Mouse (Mus musculus) forebrain, embryonic 10.5 days (tissue): Measurements from ENCODE around the gene 4930595D18Rik. TPM values are rescaled to one million over a fixed set of nuclear protein-coding genes. Genes with fewer than 3 reads are reported as not detected.

Source experiments
- DNase-seq: peaks from one replicate; pipeline ENCODE4 v3.0.0-alpha.2; 2017; ENCODE audit warnings: low spot score; ENCODE audit errors: extremely low spot score
- H3K27ac ChIP-seq: fragments of 300-500 bp; sonication (generic); 2 replicates; pipeline ENCODE4 v1.5.1; 2016; ENCODE audit warnings: mild to moderate bottlenecking
- H3K27me3 ChIP-seq: fragments of 300-500 bp; sonication (generic); 2 replicates; pipeline ENCODE4 v1.6.1; 2016; ENCODE audit warnings: mild to moderate bottlenecking; ENCODE audit not compliant: poor library complexity, severe bottlenecking
- H3K36me3 ChIP-seq: fragments of 300-500 bp; sonication (generic); replicated peaks from 2 replicates; pipeline ENCODE4 v1.6.1; 2016; ENCODE audit warnings: mild to moderate bottlenecking, moderate library complexity
- H3K4me1 ChIP-seq: fragments of 300-500 bp; sonication (generic); 2 replicates; pipeline ENCODE4 v1.6.1; 2016
- H3K4me3 ChIP-seq: fragments of 300-500 bp; sonication (generic); 2 replicates; pipeline ENCODE4 v1.5.1; 2016; ENCODE audit warnings: mild to moderate bottlenecking, moderate library complexity
- H3K9me3 ChIP-seq: fragments of 300-500 bp; sonication (generic); 2 replicates; pipeline ENCODE4 v1.6.1; 2016; ENCODE audit warnings: mild to moderate bottlenecking, moderate library complexity
- WGBS: fragments of 180-500 bp; shearing (Covaris S2); methylation state at CpG from one replicate; pipeline ENCODE4 v1.1.7; 2016; 5-methylcytosine and 5-hydroxymethylcytosine counted together
- polyA plus RNA-seq: library from polyadenylated mRNA; unstranded; fragments of >200 nt; fragmentation: Nextera tagmentation; extraction: Ambion mirVana; gene quantifications from 2 replicates; pipeline ENCODE4 v1.2.1, GENCODE M21; 2016

Gene 4930595D18Rik
- polyA plus RNA-seq, 1 experiment from 2014 or later, result not detected

DNA sequence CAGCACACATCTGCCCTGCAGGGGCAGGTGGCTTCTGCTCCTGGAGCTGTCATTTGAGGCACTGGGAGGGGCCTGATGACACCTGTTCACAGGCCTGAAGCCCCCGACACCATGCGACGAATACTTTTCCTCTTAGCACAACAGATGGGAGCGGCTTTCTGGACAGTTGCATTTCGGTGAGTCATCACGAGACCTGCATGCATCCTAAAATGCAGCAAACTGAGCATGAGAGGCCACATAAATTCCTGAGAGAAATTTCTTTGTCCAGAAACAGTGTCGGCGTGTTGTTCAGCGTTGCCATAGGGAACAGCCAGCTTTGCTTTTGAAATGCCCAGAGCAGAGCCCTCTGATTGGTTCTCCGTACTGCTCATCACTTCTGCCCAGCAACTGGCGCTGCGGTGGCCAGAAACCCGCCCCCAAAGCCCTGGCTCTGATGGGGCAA is 20.0 kb downstream of the 4930595D18Rik start:
- Histone ChIP-seq H3K27me3 (no peaks in the 10 kb centered on the region), H3K4me1 (peaks cover 64% of the 10 kb centered on the region), H3K4me3 (peak overlapping the region; percentile 49), H3K36me3 (no peaks in the 10 kb centered on the region), H3K9me3 (no peaks in the 10 kb centered on the region), H3K27ac (peak overlapping the region; percentile 94)
- DNase-seq, result peak; percentile 90
- 4% methylated on average over 13 of the region's 13 CpGs for WGBS

DNA sequence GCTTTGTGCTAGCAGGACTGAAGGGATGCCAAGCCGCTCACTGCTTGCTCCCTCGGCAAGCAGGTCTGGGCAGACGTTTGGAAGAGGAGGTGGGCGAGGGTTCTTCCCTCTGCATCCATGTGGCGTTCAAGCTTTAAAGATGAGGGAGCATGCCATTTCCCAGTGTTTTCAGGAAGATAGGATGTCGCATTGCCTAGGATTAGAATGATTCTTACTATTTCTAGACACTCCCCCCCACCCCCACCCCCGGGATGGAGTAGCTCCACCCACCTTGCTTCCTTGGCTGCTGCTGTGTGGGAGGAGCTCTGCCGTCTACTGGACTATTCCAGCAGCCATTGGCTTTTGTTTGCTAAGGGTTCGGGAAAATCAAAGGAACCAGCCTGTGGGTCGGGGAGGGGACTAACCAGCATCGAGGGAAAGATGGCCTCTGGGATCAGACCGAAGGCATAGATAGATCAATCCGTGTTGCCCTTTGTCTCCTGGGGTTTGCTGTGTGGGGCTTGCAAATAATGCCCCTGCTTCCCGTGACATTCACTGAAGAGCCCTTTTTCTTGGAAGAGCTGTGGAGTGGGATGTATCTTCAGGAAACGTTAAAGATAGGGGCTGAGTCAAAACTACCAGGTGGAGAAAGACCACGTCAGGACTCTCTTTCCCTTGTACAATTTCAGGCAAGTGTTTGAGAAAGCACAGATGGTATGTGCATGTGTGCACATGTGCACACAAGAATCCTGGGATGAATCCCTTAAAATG is 21.8 kb downstream of the 4930595D18Rik start:
- 10% methylated on average over 16 of the region's 16 CpGs for WGBS
- Histone ChIP-seq H3K4me1 (peaks cover 52% of the 10 kb centered on the region), H3K27ac (peak overlapping the region; percentile 94)

DNA sequence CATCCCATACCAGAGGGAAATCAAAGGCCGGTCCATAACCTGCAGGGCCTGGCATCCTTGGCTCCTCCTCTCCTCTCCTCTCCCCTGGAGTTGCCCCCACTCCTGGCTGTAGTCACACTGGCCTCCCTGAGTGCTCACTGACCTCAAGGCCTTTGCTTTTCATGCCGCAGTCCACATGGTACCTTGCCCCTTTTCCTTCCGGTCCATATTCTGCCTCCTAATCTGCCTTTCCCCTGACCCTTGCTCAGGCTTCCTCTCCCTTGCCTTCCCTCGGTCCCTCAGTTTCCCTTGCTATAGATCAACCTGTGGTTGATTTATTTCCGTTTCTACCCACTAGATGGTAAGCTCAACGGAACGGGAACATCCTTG is 22.4 kb downstream of the 4930595D18Rik start:
- WGBS, result 37% methylated on average over 7 of the region's 7 CpGs
- Histone ChIP-seq H3K27ac (peak overlapping the region; percentile 94), H3K9me3 (no peaks in the 10 kb centered on the region), H3K27me3 (no peaks in the 10 kb centered on the region), H3K4me1 (peaks cover 46% of the 10 kb centered on the region), H3K4me3 (peak overlapping the region; percentile 40), H3K36me3 (no peaks in the 10 kb centered on the region)
- DNase-seq, result no peak

More for the DNA sequence above, 21.8 kb downstream of the 4930595D18Rik start:
- Histone ChIP-seq H3K36me3 (no peaks in the 10 kb centered on the region), H3K9me3 (no peaks in the 10 kb centered on the region), H3K4me3 (peak overlapping the region; percentile 40), H3K27me3 (no peaks in the 10 kb centered on the region)
- DNase-seq, result peak; percentile 68

DNA sequence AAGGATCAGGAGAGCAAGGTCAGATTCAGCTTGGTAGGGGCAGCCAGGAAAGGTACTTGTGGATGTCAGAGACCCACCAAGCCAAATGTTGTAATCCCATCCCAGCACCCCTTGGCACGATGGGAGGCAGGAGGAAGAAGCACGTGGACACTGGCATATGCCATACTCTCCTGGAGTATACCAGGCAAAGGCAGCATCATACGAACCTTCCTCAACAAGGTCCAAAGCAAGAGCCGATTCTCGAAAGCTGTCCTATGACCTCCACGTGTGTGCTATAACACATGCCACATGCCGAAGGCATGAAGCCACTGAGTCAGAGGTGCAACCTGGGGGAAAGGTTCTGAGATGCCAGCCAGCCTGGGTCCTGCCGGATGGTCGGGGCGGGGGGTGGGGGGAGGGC is 23.4 kb downstream of the 4930595D18Rik start:
- H3K4me3 ChIP-seq, result no peak overlapping the region
- no peaks in the 10 kb centered on the region for H3K9me3 ChIP-seq
- WGBS, result 93% methylated on average over 10 of the region's 10 CpGs
- no peaks in the 10 kb centered on the region for H3K36me3 ChIP-seq
- no peaks in the 10 kb centered on the region for H3K27me3 ChIP-seq
- no peak for DNase-seq
- peaks cover 44% of the 10 kb centered on the region for H3K4me1 ChIP-seq
- H3K27ac ChIP-seq, result no peak overlapping the region

DNA sequence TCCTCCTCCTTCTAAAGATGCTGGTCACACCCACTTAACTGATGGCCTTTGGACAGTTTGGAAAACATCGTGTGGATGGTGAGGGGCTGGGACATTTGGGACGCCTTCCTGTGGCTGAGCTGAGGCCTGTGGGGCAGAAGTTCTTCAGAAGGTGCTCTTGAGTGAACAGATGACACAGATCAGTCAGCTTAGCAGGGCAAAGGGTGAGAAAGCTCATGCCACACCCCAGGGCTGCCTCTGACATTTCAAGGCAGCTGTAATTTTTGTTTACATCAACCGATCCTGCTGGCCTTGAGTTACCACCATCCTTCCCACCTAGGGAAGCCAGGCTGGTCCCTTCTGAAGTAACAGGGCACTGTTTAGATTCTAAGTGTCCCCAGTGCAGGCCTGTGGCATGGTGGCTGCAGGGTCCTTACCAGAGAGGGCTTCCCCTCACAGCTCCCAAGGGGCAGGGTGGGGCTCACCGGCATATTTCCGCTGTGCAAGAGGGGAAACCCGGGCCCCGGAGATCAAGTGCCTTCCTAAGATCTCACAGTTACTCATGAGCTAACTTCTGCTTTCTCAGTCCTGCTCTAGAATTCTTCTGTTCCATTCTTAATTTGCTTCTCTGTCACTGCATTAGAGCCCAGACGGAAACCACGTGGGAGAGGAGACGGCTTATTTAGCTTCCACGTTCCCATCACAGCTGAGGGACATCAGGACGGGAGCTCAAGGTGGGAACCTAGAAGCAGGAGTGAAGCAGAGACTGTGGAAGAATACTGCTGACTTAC is 24.4 kb downstream of the 4930595D18Rik start:
- 80% methylated on average over 12 of the region's 12 CpGs for WGBS
- H3K36me3 ChIP-seq, result no peaks in the 10 kb centered on the region
- DNase-seq, result no peak
- H3K4me3 ChIP-seq, result no peak overlapping the region
- H3K4me1 ChIP-seq, result peaks cover 33% of the 10 kb centered on the region
- no peaks in the 10 kb centered on the region for H3K9me3 ChIP-seq
- no peak overlapping the region for H3K27ac ChIP-seq
- H3K27me3 ChIP-seq, result no peaks in the 10 kb centered on the region

DNA sequence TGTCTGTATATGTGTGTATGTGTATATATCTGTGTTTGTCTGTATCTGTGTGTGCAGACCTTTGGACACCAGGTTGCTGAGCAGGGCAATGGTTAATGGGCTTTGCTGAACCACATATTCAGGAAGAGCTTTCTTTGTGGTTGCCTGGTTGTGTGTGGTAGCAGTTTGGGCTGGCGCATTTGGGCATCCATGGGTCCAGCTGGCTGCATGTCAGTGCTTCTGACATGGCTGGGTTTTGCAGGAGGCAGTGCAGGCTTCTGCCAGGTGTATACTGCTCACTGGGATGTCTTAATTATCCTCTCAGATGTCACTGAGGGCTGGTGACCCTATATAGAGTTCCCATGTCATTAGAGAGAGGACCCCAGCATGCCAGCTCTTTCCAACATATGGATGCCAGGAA is 28.5 kb downstream of the 4930595D18Rik start:
- H3K9me3 ChIP-seq, result no peaks in the 10 kb centered on the region
- no peaks in the 10 kb centered on the region for H3K36me3 ChIP-seq
- no peaks in the 10 kb centered on the region for H3K27me3 ChIP-seq
- no peak overlapping the region for H3K4me3 ChIP-seq
- 87% methylated on average over 1 of the region's 1 CpGs for WGBS
- H3K4me1 ChIP-seq, result no peaks in the 10 kb centered on the region
- no peak for DNase-seq
- no peak overlapping the region for H3K27ac ChIP-seq

DNA sequence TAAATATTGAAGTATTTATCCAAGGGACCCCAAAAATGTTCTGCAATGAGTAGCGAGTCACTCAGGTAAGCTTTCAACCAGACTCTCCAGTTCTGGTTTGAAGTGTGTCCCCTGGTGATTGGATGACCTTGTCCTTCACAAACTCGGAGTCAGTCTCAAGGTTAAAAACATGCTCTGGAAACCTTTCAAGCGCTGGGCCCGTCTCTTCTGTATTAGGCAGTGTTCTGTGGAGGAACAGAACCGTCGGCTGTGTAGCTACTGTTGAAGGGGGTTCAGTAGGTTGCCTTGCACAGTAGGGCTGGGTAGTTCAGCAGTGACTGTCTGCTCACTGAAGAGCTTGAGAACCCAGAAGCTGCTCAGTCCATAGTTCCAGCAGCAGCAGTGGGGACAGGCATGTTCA is 29.6 kb downstream of the 4930595D18Rik start:
- 91% methylated on average over 6 of the region's 6 CpGs for WGBS
- Histone ChIP-seq H3K36me3 (no peaks in the 10 kb centered on the region), H3K4me1 (0 out of 2 replicates have a peak, but pooled peaks cover 4% of the 10 kb centered on the region), H3K4me3 (no peak overlapping the region), H3K9me3 (no peaks in the 10 kb centered on the region), H3K27me3 (0 out of 2 replicates have a peak, but pooled peaks cover 2% of the 10 kb centered on the region), H3K27ac (no peak overlapping the region)
- no peak for DNase-seq

DNA sequence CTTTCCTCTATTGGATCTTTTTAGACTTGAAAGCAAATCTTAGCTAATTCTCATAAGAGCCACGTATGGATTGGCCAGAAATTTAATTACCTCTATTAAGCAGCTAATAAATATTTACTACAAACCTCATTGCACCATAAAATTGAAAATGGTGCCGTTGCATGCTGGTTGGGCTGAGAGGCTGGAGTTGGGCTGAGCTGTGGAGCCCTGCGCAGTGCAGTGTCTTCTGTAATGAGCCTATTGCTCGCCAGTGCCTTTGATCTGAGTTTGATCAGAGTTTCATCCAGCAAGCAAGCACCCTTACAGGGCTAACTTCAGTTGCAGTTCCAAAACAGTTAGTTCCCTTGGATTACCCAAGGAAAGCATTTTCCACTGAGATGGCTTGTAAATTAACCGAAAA is 30.3 kb downstream of the 4930595D18Rik start:
- H3K27ac ChIP-seq, result no peak overlapping the region
- peaks cover 9% of the 10 kb centered on the region; the same call in 1 of the 2 replicates for H3K27me3 ChIP-seq
- WGBS, result 85% methylated on average over 5 of the region's 5 CpGs
- no peaks in the 10 kb centered on the region for H3K36me3 ChIP-seq
- H3K4me3 ChIP-seq, result no peak overlapping the region
- DNase-seq, result no peak
- H3K9me3 ChIP-seq, result no peaks in the 10 kb centered on the region
- H3K4me1 ChIP-seq, result 0 out of 2 replicates have a peak, but pooled peaks cover 4% of the 10 kb centered on the region

DNA sequence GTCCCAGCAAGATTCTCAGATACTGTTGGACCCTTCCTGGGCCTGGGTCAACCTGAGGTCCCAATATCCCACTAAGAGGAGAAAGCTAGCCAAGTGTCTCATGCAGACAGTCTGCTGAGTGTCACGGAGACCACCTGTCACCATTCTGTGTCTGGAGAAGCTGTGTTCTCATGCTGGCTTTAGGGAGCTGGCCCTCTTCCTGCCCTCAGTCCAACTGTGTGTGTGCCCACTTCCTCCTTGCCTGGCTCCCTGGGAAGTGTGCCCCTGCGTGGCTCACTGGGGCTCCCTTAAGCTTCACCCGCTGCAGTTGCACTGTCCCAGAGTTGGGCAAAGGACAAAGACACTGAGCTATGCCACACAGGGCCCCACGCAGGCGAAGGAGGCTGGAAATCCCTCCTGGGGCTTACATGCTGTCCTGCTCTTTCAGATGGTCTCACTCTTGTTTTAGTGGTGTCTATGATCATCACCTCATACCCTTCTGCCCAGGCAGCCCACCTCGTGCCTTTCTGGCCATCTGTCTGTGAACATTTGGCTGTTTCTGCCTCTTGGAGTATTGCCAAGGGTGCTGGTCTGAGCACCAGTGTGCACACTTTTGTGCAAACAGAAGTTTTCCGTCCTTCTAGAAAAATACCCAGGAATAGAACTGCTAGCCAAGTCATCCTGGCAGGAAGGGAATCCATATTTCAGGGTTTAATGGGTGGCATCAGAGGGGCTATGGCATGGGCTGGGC is 31.1 kb downstream of the 4930595D18Rik start:
- 0 out of 2 replicates have a peak overlapping the region, but pooled peaks have one; percentile 15 for H3K27ac ChIP-seq
- no peak overlapping the region for H3K4me3 ChIP-seq
- WGBS, result 83% methylated on average over 7 of the region's 7 CpGs

DNA sequence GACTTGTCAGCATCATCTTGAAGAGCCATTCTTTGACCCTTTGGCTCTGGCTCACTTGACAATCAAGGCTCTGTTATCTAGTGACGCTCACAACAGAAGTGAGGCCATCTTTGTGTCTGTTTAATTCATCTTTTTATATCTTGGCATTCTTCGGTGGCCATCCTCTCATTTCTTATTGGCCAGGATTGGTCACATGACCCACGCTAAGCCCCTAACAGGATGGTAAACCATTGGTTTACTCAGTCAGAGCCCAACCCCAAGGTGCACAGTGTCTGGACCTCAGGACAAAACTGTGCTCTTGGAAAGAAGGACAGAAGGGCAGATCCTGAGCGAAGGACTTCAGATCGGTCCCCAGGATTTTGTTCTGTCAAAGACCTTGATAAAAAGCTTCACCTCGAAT is 31.7 kb downstream of the 4930595D18Rik start:
- Histone ChIP-seq H3K27ac (no peak overlapping the region), H3K36me3 (no peaks in the 10 kb centered on the region), H3K4me1 (0 out of 2 replicates have a peak, but pooled peaks cover 4% of the 10 kb centered on the region), H3K4me3 (no peak overlapping the region), H3K27me3 (peaks cover 11% of the 10 kb centered on the region; the same call in 1 of the 2 replicates), H3K9me3 (no peaks in the 10 kb centered on the region)
- no peak for DNase-seq
- 87% methylated on average over 6 of the region's 6 CpGs for WGBS

More for the DNA sequence above, 31.1 kb downstream of the 4930595D18Rik start:
- no peaks in the 10 kb centered on the region for H3K9me3 ChIP-seq
- peaks cover 11% of the 10 kb centered on the region; the same call in 1 of the 2 replicates for H3K27me3 ChIP-seq
- H3K4me1 ChIP-seq, result 0 out of 2 replicates have a peak, but pooled peaks cover 4% of the 10 kb centered on the region
- no peaks in the 10 kb centered on the region for H3K36me3 ChIP-seq
- no peak for DNase-seq

DNA sequence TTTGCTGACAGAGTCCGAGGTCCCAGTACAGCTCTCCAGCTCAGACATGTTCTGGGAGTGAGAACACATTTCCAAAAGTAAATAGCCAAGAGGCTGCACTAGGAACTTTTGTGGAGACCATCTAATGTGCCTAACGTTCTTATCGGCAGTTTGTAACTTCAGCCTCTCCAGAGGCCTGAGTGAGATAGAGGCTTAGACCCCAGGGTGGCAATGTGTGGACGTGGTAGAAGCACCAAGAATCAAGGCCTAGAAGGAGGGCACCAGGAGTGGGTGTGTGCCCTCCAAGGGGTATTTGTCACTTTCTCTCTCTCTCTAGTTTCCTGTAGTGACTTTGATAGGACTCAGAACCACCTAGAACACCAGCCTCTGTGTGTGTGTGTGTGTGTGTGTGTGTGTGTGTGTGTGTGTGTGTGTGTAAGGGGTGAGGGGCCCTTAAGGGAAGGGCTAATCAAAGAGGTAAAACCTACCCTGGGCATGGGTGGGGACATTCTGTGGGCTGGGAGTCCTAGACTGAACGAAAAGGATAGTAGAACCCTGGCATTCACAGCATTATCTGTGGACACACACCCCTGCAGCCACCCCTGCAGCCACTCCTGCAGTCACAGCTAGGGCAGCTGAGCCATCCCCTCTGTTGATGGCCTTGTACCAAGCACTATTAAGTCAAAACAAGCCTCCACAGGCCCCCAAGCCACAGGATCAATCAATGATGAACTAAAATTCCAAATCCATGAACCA is 32.7 kb downstream of the 4930595D18Rik start:
- WGBS, result 88% methylated on average over 5 of the region's 5 CpGs
- Histone ChIP-seq H3K4me3 (no peak overlapping the region), H3K27ac (no peak overlapping the region), H3K36me3 (no peaks in the 10 kb centered on the region), H3K27me3 (peaks cover 11% of the 10 kb centered on the region; the same call in 1 of the 2 replicates), H3K9me3 (no peaks in the 10 kb centered on the region), H3K4me1 (0 out of 2 replicates have a peak, but pooled peaks cover 11% of the 10 kb centered on the region)
- DNase-seq, result no peak

DNA sequence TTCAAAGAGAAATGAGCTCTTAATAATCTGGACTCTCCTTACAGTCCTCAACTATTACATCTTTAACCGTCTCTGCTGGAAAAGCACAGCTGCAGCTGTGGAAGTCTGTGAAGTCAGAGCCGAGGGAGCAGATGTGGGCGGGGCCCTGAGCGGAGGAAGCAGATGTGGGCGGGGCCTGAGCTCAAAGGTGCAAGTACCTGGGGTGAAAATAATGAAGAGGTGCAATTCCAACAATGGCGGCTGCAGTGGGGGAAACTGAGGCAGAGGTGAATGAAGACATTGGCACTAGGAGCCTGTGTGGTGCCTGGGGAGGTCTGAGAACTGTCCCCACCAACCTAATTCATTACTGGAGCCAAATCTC is 34.1 kb downstream of the 4930595D18Rik start:
- Histone ChIP-seq H3K4me1 (peaks cover 22% of the 10 kb centered on the region), H3K9me3 (no peaks in the 10 kb centered on the region), H3K36me3 (no peaks in the 10 kb centered on the region), H3K27me3 (peaks cover 11% of the 10 kb centered on the region; the same call in 1 of the 2 replicates), H3K27ac (no peak overlapping the region), H3K4me3 (no peak overlapping the region)
- WGBS, result 13% methylated on average over 6 of the region's 6 CpGs
- DNase-seq, result no peak
